Mouse (Mus musculus) WW6 (cell line): Measurements from ENCODE around the gene Commd1.

ENCODE experiments used
- DNase-seq: peaks from one replicate; pipeline ENCODE4 v3.0.0-alpha.2; 2013; ENCODE audit warnings: low read depth, low spot score

Gene Commd1

DNA sequence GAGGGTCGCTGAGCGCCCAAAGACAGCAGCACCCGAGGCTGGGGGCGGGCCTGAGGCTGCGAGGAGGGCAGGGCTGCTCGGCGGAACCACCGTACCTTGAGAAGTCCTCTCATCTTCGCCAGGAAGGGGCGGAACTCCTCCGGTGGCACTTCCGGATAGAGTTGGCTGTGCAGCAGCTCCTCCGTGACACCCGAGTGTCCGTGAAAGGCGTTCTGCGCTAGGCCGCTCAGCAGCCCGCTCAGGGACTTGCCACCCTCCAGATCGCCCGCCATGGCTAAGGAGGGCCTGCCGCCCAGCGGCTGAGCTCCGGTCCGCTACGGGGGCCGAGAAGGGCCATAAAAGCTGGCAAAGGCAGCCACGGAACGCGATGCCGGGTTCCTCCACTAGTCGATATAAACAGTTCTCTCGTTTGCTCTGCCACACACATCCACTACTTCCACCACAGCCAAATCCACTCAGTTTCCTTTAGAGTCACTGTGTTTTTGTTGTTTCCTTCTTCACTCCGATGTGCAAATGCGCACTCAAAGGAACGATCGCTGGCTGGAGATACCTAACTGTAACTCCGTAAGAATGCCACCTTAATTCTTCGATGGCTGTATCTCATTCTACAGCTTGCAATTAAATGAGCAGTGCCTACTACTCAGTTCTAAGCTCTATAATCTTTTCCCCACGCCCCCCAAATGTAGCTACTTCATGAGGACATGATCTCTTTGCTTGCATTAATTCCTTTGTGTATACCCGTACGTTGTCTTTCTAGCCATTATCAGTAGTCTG, at the start of gene Commd1, which contains the start of gene Gm28048:
TSS of gene Commd1 (minus strand) at position 399 of the 774 bp plus-strand sequence.
TSS of gene Gm28048 (minus strand) at position 107 of the 774 bp plus-strand sequence.
- peak; percentile 94 for DNase-seq

DNA sequence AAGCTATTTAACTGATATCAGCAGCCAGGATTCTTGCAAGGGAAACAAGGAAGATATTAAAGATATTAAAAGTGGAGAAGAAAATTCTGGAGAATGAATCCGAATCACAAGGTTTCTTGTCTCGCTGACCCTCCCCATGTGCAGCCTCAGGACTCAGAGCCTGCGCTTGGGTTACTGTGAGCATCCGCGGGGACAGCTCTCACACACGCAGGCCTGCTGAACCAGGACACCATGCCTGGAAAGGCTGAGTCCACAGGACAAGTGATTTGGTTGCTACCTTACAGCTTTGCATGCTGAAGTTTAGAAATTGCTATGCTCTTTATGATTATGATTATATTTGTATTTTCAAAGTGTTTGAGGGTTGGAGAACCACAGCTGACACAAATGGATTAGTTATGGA, 47.2 kb upstream of the Commd1 start:
- DNase-seq = no peak

DNA sequence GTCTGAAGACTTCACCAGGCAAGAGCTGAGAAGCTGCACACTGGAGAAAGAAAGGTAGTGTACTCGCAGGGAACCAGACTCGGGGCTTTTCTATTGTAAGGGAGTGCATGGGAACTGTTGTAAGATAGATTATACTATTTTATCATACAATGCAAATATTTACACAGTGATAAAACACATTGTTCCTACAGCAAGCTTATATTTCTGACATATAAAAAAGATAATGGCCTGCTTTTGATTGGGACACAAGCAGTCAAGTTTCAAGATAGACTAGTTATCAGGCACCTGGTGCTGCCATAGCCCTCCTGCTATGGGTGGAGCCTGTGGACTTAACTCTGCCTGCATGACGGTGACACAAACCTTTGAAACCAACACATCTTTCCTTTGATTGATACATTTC, 46.8 kb upstream of the Commd1 start:
- DNase-seq = no peak

DNA sequence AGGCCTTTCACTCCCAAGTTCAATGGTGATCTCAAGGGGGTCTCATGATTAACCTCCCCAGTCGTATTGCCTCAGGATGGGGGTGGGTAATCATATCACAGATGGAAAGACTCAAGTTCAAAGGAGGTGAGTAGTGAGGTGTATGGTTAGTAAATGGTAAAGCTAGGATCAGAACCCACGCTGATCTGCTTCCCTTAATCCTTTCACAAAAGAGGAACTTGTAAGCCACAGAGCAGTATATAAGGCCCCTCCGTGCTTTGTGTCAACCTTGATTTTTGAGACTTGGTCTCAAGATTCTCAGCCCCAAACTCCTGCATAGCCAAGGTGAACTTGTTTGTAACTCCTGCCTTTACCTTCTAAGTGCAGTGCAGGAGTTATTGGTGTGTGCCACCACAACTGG, 42.0 kb upstream of the Commd1 start:
- DNase-seq = no peak

DNA sequence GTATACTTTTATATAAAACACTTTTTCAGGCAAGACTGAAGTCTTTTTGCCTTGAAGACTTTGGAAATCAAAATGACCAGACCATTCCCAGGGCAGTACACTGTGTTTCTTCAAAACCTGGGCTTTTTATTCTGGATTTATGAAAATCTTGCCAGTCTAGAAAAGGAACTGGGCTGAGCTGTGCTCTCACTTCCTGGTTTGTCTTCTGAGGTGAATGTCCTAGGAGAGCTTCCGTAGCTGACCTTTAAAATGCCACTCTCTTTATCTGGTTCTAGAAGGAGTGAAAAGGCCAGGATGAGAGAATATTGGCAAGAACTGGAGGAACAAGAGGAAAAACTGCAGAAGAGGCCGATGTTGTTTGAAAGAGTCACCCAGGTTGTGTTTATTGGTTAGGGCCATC, 41.0 kb upstream of the Commd1 start:
- no peak for DNase-seq

DNA sequence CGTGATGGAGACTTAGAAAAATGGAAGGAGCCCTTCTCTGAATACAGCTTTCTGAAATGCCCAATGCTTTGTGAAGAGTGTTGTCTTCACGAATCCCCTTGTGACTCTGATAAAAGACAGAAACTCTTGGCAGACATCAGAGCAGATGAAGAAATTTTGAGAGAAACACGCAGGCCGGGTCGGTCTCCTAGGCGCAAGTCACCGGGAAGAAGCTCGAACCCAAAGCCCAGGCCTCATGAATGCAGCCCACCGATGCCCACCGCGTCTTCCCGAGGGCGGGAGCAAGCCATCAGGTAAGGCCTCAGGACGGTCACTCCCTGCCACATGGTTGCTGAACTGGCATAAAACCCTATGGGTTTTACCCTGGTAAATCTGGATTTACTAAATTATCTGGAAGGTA, 38.7 kb upstream of the Commd1 start:
- no peak for DNase-seq

DNA sequence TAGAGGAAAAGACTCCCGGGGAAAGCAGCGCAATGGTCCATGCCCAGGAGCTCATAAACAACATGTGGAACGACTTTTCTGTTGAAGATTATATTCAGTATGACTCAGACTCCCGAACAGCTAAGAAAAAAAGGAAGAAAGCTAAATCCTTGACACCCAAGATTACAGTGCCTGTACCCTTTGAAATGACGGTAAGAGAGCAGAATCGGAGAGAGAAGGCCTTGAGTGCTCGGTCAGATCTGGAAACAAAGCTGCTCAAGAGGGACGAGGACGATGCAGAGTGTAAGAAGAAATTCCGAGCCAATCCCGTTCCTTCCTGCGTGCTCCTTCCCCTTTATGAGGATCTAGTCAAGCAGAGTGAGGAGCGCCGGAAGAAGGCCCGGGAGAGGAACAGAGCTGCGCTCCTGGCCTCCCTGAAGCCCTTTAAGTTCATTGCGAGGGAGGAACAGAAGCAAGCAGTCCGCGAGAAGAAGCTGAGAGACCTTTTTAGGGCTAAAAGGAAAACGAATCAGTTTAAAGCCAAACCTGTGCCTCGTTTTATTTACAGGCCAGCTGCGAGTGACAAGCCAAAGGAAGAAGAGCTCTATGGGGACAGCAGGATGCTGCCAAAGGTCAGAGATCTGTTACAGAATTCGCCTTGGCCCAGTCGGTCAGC, 38.1 kb upstream of the Commd1 start:
- no peak for DNase-seq

DNA sequence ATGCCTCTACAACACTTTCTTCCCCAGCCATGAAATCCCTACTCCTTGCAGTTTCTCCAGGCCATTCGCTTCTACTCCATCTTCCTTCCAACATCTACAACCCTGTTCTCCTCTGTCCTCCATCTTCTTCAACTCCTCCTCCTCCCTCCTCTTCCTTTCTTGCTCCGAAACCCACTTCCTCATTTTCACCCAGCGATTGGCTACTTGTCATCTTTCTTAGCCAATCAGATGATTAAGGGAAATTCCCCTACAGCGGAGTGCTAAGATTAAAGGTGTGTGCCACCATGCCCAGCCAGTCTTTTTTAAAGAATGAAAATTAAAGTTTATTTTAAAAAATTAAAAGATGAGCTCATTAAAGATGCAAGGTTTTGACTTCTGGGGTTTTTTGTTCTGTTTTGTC, 35.8 kb upstream of the Commd1 start:
- DNase-seq = no peak

DNA sequence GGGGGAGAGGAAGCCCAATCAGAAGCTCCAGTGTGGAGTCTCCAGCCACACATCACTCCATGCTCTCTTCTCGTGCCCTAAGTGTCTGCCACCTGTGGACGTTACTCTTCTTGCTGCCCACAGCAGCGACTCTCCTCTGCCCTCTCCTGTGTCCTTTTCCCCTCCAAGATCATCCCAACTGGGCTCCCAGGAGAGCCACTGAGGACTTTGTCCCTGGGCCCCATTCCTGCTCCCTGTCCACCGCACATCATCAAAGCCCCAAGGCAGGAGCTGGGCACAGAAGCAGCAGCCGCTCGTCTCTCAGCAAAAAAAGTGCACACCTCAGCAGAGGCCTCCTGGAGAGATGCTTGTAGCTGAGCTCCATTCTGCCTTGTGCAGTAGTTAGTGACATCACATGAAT, 32.8 kb upstream of the Commd1 start:
- no peak for DNase-seq

DNA sequence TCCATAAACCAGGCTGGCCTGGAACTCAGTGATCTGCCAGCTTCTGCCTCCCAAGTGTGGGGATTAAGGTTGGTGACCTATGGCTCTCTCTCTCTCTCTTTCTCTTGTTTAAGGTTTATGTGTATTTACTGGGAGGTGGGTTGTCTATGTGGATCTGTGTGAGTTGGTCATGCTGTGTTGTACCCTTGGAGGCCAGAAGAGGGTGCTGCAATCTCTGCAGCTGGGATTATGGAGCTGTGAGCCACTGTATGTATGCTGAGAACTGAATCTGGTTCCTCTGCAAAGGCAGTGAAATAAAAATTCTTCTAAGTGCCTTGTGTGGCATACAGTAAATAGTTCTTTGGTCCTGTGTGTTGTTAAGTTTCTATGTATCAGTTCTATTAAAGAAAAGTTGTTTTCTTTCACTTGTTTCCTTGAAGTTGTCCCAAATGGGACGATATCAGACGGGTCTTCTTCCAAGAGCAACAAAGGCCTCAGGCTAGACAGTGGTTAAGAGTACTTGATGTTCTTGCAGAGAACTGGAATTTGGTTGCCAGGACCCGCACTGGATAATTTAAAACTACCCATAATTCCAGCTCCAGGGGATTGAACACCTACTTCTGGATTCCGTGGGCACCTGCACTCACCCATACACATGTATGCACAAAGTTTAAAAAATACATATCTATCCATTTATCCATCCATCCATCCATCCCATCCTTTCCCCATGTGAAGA, 31.6 kb upstream of the Commd1 start:
- peak; percentile 34 for DNase-seq

DNA sequence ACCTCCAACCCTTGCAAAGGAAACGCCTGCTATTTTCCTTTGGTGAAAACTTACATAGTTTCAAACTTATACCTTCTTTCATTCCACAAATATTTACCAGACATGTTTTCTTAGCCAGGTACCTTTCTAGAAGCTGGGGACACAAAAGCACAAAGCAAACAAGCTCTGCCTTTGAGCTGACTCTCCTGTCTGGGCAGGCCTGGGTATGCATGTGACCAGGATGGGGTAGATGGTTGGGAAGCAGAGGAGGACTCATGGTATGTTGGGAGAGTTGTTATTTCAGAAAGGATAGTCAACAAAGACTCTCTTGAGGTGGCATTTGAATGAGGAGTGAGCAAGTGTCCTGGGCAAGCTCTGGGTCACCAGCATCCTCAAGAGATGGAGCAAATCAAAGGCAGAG, 30.9 kb upstream of the Commd1 start:
- no peak for DNase-seq

DNA sequence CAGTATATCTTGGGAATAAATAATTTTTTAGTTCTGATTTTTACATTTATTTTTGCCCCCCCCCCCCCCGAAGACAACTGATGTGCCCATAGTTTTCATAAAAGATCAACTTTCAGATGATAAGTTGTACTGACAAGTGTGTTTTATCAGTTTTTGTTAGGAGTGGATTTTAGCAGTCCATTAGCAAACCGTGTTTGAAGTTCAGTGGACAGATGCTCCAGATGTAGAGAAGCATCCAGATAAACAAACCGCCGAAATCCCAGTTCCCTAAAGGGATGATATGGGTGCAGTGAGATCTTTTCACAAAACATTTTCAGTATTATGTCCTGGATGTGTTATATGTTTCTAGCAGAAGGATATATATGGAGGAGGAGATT, 26.6 kb upstream of the Commd1 start:
- DNase-seq = no peak

DNA sequence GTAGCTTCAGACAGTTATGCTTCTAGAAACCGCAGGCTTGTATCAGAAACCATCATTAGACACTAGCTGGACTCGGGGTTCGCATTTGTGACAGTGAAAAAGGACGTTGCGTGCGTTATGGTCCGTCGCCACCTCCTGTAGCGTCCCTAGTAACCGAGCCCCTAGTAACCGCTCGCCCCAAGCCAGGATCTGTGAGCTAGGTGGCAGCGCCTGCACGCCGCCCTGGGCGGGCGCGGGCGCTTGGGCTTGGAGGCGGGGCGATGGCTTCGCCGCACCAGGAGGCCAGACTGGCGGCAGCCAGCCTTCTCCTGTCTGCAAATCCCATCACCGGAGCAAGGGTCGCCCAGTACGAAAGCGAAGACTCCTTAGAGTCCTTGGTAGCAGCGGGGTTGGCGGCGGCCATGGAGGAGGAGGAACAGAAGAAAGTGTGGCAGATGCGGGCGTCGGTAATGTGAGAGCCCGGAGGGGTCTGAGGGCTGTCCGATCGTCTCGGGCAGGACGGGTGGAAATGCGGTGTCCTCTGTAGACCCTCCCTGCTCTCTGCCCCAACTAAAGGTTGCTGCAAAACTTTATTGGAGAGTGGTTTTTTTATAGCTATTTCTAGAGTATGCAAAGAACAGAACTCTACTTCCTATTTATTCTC, 26.1 kb upstream of the Commd1 start:
- peak; percentile 90 for DNase-seq

DNA sequence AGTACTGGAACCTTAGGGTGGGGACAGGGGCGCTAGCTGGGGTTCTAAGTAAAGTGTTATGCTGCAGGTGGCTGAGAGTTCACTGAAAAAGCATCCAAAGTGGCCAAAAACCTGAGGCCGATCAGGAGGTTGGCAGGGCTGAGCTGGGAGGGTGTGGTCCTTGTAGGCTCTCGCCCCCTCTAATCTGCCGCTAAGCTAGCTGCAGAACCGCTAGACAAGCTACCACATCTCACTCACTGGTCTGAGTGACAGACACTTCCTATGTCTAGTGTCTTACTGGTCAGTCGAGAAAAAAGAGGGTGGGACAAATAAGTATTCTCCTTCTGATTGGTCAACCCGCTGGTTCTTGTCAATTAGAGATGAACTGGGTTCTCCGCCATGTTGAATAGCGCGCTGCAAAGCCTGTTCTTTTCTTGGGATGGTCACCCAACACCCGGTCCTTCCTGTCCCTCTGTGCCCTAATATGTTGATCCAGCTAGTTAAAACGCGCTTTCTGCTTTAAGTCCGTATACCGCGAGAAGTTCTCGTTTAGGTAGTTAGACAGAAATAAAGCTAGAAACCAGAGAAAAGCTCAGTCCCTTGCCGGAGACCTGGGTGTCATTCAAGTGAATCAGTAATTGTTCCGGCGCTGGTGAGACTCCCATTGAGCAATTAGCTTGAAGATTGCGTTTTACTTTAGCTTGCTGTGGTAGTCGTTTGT, 25.4 kb upstream of the Commd1 start, which contains the start of gene Fam161a:
TSS of gene Fam161a (plus strand) at position 51 of the 700 bp plus-strand sequence.
- DNase-seq = peak; percentile 92

DNA sequence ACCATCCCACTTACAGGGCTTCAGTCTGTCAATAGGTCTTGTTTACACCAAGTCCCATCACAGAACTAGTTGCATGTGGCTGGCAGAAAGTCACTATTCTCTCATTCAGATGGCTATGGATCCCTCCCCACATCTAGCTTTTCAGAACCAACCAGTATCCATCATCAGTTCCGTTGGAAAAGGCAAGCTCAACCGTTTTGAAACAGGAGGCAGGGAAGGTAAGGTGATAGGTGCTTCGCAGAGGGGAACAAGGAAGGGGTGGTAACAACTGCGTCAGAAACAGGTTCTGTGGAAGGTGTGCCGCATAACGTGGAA, 24.9 kb upstream of the Commd1 start:
- DNase-seq = peak; percentile 38

DNA sequence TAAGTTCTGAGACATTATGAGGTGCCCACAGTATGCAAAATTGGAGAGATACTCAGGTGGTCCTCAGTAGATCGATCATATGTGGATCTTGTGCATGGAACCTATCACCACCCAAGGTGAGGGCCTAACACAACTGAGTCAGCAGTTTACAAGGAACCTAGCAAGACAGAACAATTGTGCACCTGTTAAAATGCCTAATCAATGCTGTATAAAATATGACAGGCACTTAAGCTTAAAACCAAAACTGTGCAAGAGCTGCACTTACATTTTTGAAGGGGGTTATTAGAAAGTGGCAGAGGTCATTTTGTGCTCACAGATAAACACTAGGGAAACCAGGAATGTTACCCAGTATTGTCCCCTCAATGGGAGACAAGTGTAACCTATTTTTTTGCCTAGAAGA, 23.1 kb upstream of the Commd1 start:
- no peak for DNase-seq

DNA sequence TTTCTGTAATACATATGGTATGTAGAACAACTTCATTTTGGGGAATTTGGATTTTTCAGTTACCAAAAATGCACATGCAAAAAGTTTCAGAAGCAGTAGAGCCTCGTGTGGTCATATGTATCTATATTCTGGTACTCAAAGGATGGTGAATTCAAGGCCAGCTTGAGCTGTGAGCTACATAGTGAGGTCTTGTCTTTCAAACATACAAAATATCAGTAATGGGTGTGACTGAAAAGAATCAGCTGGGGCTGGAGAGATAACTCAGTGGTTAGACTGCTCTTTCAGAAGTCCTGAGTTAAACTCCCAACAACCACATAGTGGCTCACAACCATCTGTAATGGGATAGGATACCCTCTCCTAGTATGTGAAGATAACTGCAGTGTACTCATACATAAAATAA, 16.1 kb upstream of the Commd1 start:
- DNase-seq = no peak

DNA sequence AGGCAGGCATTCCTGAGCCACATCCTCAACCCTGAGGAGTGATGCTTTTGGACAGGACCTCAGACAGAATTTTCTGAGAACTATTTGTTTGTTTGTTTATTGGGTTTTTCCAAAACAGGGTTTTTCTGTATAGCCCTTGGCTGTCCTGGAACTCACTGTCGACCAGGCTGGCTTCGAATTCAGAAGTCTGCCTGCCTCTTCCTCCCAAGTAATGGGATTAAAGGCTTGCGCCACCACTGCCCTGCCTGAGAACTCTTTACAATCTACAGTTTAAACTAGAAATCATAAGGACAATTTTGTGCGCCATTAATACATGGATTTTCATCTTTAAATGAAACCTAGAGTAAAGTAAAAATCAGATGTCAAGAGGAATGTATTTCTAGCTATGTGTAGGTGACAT, 13.3 kb upstream of the Commd1 start:
- DNase-seq = no peak

DNA sequence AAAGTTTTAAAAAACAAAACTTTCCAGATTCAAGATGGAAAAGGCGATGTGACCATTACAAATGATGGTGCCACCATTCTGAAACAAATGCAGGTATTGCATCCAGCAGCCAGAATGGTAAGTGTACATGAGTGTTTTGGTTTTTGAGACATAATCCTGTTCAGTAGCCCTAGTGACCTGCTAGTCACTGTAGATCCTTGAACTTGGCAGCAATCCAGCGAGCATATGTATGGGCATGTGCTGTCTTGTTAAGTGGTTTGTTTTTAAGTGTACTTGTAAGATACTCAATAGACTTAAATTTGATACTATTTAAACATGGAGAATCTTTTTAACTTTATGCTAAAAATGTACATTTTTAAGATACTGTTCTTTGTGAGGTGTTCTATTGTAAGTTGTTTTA, 12.1 kb upstream of the Commd1 start:
- no peak for DNase-seq

DNA sequence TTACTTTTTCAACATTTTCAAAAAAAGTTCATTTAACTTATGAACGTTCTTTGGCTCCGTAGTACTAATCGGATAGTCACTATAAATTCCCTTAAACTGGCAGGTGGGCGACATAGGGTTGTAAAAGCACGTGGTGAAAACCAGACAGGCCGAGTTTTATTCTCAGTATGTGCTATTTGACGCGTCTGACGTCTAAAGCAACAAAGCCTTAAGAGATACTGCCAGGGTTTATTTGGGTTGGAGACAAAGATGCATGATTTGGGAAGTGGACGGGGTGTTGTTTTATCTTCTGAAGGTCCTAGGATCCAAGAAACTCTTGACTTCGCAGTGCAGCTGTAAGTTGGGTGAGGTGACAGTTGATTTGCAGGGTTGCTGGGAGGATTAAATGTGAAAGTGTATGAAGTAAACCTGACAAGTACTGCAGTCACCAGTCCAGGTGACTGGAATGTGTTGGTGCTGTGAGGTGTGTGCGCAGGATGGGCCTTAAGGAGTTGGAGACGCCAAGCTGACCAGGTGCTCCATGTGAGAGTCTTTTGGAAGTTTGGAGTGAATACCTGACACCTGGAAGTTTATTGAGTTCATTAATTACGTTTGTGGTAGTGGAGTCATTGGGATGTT, 9.1 kb upstream of the Commd1 start:
- no peak for DNase-seq
